Mouse (Mus musculus): ENCODE measurements at regions not wholly inside any gene's neighbourhood (a gene's known extent, or its start where the extent isn't known, plus 50 kb on each side); places are given as distances from the start of the nearest gene placed in this dataset.

DNA sequence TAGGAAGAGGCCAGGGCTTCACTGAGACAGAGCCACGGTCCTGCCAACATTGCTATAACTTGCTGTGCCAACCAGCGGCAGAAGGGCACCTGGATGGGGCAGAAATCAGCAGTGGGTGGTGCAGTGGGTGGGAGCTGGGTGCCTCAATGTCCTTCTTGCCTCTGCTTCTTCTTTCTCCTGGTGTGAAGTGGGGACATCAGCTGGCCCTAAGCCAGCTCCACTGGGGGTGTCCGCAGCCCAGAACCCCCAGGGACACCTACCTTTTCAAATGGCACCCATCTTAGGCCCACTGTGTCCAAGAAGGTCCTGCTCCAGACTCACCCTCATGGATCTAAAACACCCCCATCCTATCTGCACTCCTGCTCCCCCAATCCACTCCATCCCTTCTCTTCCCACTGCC lies 49.9 kb upstream of the Otos start:
- in situ Hi-C loops (cut with MboI; ENCODE audit: low pct_ligation_motif_present, low pct_unique_long_range_greater_than_20kb, low sequenced_read_pairs) = loop anchor here (5.0 kb wide), 1 partner anchor 139 kb away; no protein-coding TSS in a partner anchor
- Histone ChIP-seq H3K27me3 (replicated peaks) (peaks cover 58% of the 10 kb centered on the region), H3K4me2 (ENCODE audit: insufficient read depth, low read depth, poor library complexity, severe bottlenecking) (no peak overlapping the region), H3K27ac (ENCODE audit: insufficient read depth, low read depth) (no peak overlapping the region), H3K9ac (ENCODE audit: insufficient read depth, low read depth) (no peak overlapping the region), H3K79me2 (replicated peaks; ENCODE audit: control insufficient read depth, extremely low read depth, insufficient read depth, poor library complexity, severe bottlenecking) (no peaks in the 10 kb centered on the region), H3K9me3 (replicated peaks; ENCODE audit: low read length) (no peaks in the 10 kb centered on the region), H3K4me1 (ENCODE audit: control insufficient read depth in 1 of 2, insufficient read depth in 2 of 2) (no peaks in the 10 kb centered on the region), H3K36me3 (replicated peaks in 1 of 2; ENCODE audit: control insufficient read depth in 1 of 2, insufficient read depth in 1 of 2, low read length in 1 of 2) (no peaks in the 10 kb centered on the region), H3K4me3 (replicated peaks in 1 of 3; ENCODE audit: low read depth in 2 of 3, low read length in 2 of 3, poor library complexity in 1 of 3) (no peak overlapping the region)
- dilution Hi-C loops (cut with MboI; ENCODE audit: extremely low pct_ligation_motif_present, extremely low pct_unique_long_range_greater_than_20kb, low sequenced_read_pairs) = no loop called here
- no peak for TF ChIP-seq CTCF (conservative IDR thresholded peaks at IDR 0.05 in 1 of 2, IDR thresholded peaks at IDR 0.05 in 1 of 2; ENCODE audit: low read depth in 2 of 2, low read length in 2 of 2)
- no peak for TF ChIP-seq KAT2A (IDR thresholded peaks at IDR 0.05; ENCODE audit: insufficient replicate concordance, low read length)
- no peak for TF ChIP-seq EP300 (IDR thresholded peaks at IDR 0.05; ENCODE audit: low read length)
- TF ChIP-seq MXI1 (IDR thresholded peaks at IDR 0.05; ENCODE audit: low read depth, low read length) = no peak
- no peak for TF ChIP-seq HCFC1 (IDR thresholded peaks at IDR 0.05; ENCODE audit: low read depth, low read length)
- TF ChIP-seq ZMIZ1 (IDR thresholded peaks at IDR 0.05; ENCODE audit: low read depth, low read length) = no peak
- TF ChIP-seq PAX5 (IDR thresholded peaks at IDR 0.05; ENCODE audit: low read length) = no peak
- no peak for TF ChIP-seq MAZ (IDR thresholded peaks at IDR 0.05; ENCODE audit: low read depth, low read length)
- no peak for TF ChIP-seq ETS1 (conservative IDR thresholded peaks at IDR 0.05; ENCODE audit: low read depth, low read length)
- no peak for TF ChIP-seq SIN3A (IDR thresholded peaks at IDR 0.05; ENCODE audit: low read length)
- no peak for DNase-seq (ENCODE audit: extremely low read depth)
